Mouse (Mus musculus) T-helper 1 cell (primary cell): Measurements from ENCODE around the gene Sult6b2.

Experiments
- in situ Hi-C: fragments of 300-600 bp; cut with MboI, MseI; formaldehyde crosslinking; loops from one replicate; pipeline ENCODE4 v1.15.1; 2025; ENCODE audit warnings: high pct_unique_total_duplicates

The Sult6b2 gene

GRCm38 (mm10) chr6:142810239-142810638 lies 5.9 kb upstream of the Sult6b2 start:
- in situ Hi-C loops: no loop called here

- in situ Hi-C loops: no loop called here
These were observed 5.2 kb upstream of the Sult6b2 start for GRCm38 (mm10) chr6:142809373-142810098.

GRCm38 (mm10) chr6:142806326-142806725 lies 2.0 kb upstream of the Sult6b2 start:
- in situ Hi-C loops: no loop called here

GRCm38 (mm10) chr6:142802617-142803525 lies 1.4 kb downstream of the Sult6b2 start:
- in situ Hi-C loops: no loop called here

GRCm38 (mm10) chr6:142801687-142802086 lies 2.6 kb downstream of the Sult6b2 start:
- in situ Hi-C loops: no loop called here

- in situ Hi-C loops: no loop called here
These were observed 4.5 kb downstream of the Sult6b2 start for GRCm38 (mm10) chr6:142799704-142800374.

GRCm38 (mm10) chr6:142798837-142799236 lies 5.5 kb downstream of the Sult6b2 start:
- in situ Hi-C loops: no loop called here

GRCm38 (mm10) chr6:142797996-142798395 lies 6.3 kb downstream of the Sult6b2 start:
- in situ Hi-C loops: no loop called here

- in situ Hi-C loops: no loop called here
These were observed 8.5 kb downstream of the Sult6b2 start for GRCm38 (mm10) chr6:142795655-142796441.

GRCm38 (mm10) chr6:142795087-142795486 lies 9.2 kb downstream of the Sult6b2 start:
- in situ Hi-C loops: no loop called here

GRCm38 (mm10) chr6:142793468-142793867 lies 10.8 kb downstream of the Sult6b2 start:
- in situ Hi-C loops: no loop called here

GRCm38 (mm10) chr6:142792241-142792968 lies 11.9 kb downstream of the Sult6b2 start:
- in situ Hi-C loops: no loop called here

GRCm38 (mm10) chr6:142789736-142790135 lies 14.6 kb downstream of the Sult6b2 start:
- in situ Hi-C loops: no loop called here

- in situ Hi-C loops: no loop called here
These were observed 16.0 kb downstream of the Sult6b2 start for GRCm38 (mm10) chr6:142788042-142788987.

- in situ Hi-C loops: no loop called here
These were observed 18.2 kb downstream of the Sult6b2 start for GRCm38 (mm10) chr6:142786106-142786505.

- in situ Hi-C loops: no loop called here
These were observed 19.0 kb downstream of the Sult6b2 start for GRCm38 (mm10) chr6:142785343-142785742.

GRCm38 (mm10) chr6:142781286-142781685 lies 23.0 kb downstream of the Sult6b2 start:
- in situ Hi-C loops: no loop called here

GRCm38 (mm10) chr6:142780574-142781033 lies 23.7 kb downstream of the Sult6b2 start:
- in situ Hi-C loops: no loop called here

- in situ Hi-C loops: no loop called here
These were observed 24.3 kb downstream of the Sult6b2 start for GRCm38 (mm10) chr6:142779812-142780573.
